Mouse (Mus musculus): ENCODE results near the gene Ncf2.
"Not testable (repeated sequence)": the region's sequence is repeated elsewhere in the genome, so short reads cannot be mapped to it uniquely, and the experiment has no call there.

Ncf2 gene

GRCm38 (mm10) chr1:152799897-152800296 lies at the start of gene Ncf2:
Ncf2 (plus strand) TSS chr1:152800194.
- no peak for DNase-seq (ENCODE audit: extremely low read depth, insufficient read length, low spot score)

GRCm38 (mm10) chr1:152750312-152750965 lies 49.6 kb upstream of the Ncf2 start, which contains the start of gene Apobec4:
Apobec4 (plus strand) TSS chr1:152750551.
- DNase-seq (ENCODE audit: extremely low read depth, insufficient read length, low spot score) = no peak

GRCm38 (mm10) chr1:152761791-152762190 lies 38.2 kb upstream of the Ncf2 start:
- no peak for DNase-seq (ENCODE audit: extremely low read depth, insufficient read length, low spot score)

GRCm38 (mm10) chr1:152766032-152766772 lies 33.8 kb upstream of the Ncf2 start, which contains the start of the genes Rgl1 and Arpc5:
Rgl1 (minus strand) TSS chr1:152766351.
Arpc5 (plus strand) TSS chr1:152766542.
- DNase-seq (ENCODE audit: extremely low read depth, insufficient read length, low spot score) = peak; percentile 97

GRCm38 (mm10) chr1:152766804-152767748 lies 32.9 kb upstream of the Ncf2 start:
- DNase-seq (ENCODE audit: extremely low read depth, insufficient read length, low spot score) = no peak

GRCm38 (mm10) chr1:152767749-152768488 lies 32.1 kb upstream of the Ncf2 start:
- DNase-seq (ENCODE audit: extremely low read depth, insufficient read length, low spot score) = peak; percentile 62

- DNase-seq (ENCODE audit: extremely low read depth, insufficient read length, low spot score) = no peak
Observed at GRCm38 (mm10) chr1:152771016-152771415, 29.0 kb upstream of the Ncf2 start.

GRCm38 (mm10) chr1:152774601-152775000 lies 25.4 kb upstream of the Ncf2 start:
- DNase-seq (ENCODE audit: extremely low read depth, insufficient read length, low spot score) = not testable (repeated sequence)

- peak; percentile 61 for DNase-seq (ENCODE audit: extremely low read depth, insufficient read length, low spot score)
Observed at GRCm38 (mm10) chr1:152779071-152779737, 20.8 kb upstream of the Ncf2 start.

GRCm38 (mm10) chr1:152784620-152785019 lies 15.4 kb upstream of the Ncf2 start:
- no peak for DNase-seq (ENCODE audit: extremely low read depth, insufficient read length, low spot score)

- not testable (repeated sequence) for DNase-seq (ENCODE audit: extremely low read depth, insufficient read length, low spot score)
Observed at GRCm38 (mm10) chr1:152785446-152785845, 14.5 kb upstream of the Ncf2 start.

- no peak for DNase-seq (ENCODE audit: extremely low read depth, insufficient read length, low spot score)
Observed at GRCm38 (mm10) chr1:152786953-152787352, 13.0 kb upstream of the Ncf2 start.

GRCm38 (mm10) chr1:152788121-152788660 lies 11.8 kb upstream of the Ncf2 start:
- no peak for DNase-seq (ENCODE audit: extremely low read depth, insufficient read length, low spot score)

GRCm38 (mm10) chr1:152790254-152790653 lies 9.7 kb upstream of the Ncf2 start:
- DNase-seq (ENCODE audit: extremely low read depth, insufficient read length, low spot score) = no peak

GRCm38 (mm10) chr1:152790821-152791220 lies 9.2 kb upstream of the Ncf2 start:
- DNase-seq (ENCODE audit: extremely low read depth, insufficient read length, low spot score) = no peak

- no peak for DNase-seq (ENCODE audit: extremely low read depth, insufficient read length, low spot score)
Observed at GRCm38 (mm10) chr1:152791269-152791668, 8.7 kb upstream of the Ncf2 start.

GRCm38 (mm10) chr1:152792736-152793494 lies 7.1 kb upstream of the Ncf2 start:
- no peak for DNase-seq (ENCODE audit: extremely low read depth, insufficient read length, low spot score)

GRCm38 (mm10) chr1:152793495-152794130 lies 6.4 kb upstream of the Ncf2 start:
- no peak for DNase-seq (ENCODE audit: extremely low read depth, insufficient read length, low spot score)
